Mouse (Mus musculus) forebrain, embryonic 13.5 days (tissue): ENCODE results near the gene Mzt1. TPM values are rescaled to one million over a fixed set of nuclear protein-coding genes. Genes with fewer than 3 reads are reported as not detected.
"Not testable (repeated sequence)": the region's sequence is repeated elsewhere in the genome, so short reads cannot be mapped to it uniquely, and the experiment has no call there.

Source experiments
- ATAC-seq: fragments of 200-750 bp; cut with Nextera tagmentation; 2 replicates; pipeline ENCODE4 v1.8.0; 2017
- H3K27ac ChIP-seq: fragments of 300-500 bp; sonication (generic); 2 replicates; pipeline ENCODE4 v1.5.1; 2015; ENCODE audit warnings: inconsistent platforms, mild to moderate bottlenecking, moderate library complexity
- H3K27me3 ChIP-seq: fragments of 300-500 bp; sonication (generic); 2 replicates; pipeline ENCODE4 v1.6.1; 2015; ENCODE audit warnings: mild to moderate bottlenecking, inconsistent platforms
- H3K36me3 ChIP-seq: fragments of 300-500 bp; sonication (generic); 2 replicates; pipeline ENCODE4 v1.6.1; 2015; ENCODE audit warnings: mild to moderate bottlenecking, inconsistent platforms; ENCODE audit not compliant: poor library complexity, severe bottlenecking
- H3K4me1 ChIP-seq: fragments of 300-500 bp; sonication (generic); 2 replicates; pipeline ENCODE4 v1.6.1; 2015; ENCODE audit warnings: inconsistent platforms
- H3K4me2 ChIP-seq: fragments of 300-500 bp; sonication (generic); 2 replicates; pipeline ENCODE4 v1.6.1; 2015; ENCODE audit warnings: inconsistent platforms, mild to moderate bottlenecking, moderate library complexity
- H3K4me3 ChIP-seq: fragments of 300-500 bp; sonication (generic); 2 replicates; pipeline ENCODE4 v1.5.1; 2015; ENCODE audit warnings: mild to moderate bottlenecking, inconsistent platforms
- H3K9ac ChIP-seq: fragments of 300-500 bp; sonication (generic); 2 replicates; pipeline ENCODE4 v1.6.1; 2015; ENCODE audit warnings: mild to moderate bottlenecking, inconsistent platforms
- H3K9me3 ChIP-seq: fragments of 300-500 bp; sonication (generic); replicated peaks from 2 replicates; pipeline ENCODE4 v1.6.1; 2016; ENCODE audit warnings: inconsistent platforms
- WGBS: fragments of 180-500 bp; shearing (Covaris S2); methylation state at CpG from one replicate; pipeline ENCODE4 v1.1.7; 2015; 5-methylcytosine and 5-hydroxymethylcytosine counted together
- polyA plus RNA-seq: library from polyadenylated mRNA; unstranded; fragments of >200 nt; fragmentation: Nextera tagmentation; extraction: Ambion mirVana; gene quantifications from 2 replicates; pipeline ENCODE4 v1.2.1, GENCODE M21; 2015

Gene Mzt1
- polyA plus RNA-seq, 1 experiment from 2014 or later, result 146 TPM

DNA sequence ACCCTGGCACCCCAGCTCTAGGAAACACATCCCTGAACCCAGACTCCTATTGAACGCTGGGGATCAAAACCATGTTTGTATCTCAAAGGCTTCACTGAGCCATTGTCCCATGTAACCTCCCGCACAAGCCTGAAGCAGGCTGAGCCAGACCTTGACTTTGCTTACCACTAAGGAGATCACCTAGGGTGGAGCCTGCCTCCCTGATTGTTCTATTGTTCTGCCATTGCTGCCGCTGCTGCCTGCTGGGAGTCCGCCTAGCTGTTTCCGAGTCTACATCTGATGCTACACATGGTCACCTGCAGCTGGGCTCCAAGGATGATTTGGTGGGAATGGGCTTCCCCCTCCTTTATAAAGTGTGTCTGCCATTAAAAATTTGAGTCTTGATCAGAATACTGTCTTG is 6.6 kb downstream of the Mzt1 start:
- H3K27me3 ChIP-seq, H3K4me2 ChIP-seq, H3K9me3 ChIP-seq, H3K9ac ChIP-seq, H3K4me3 ChIP-seq, ATAC-seq, H3K27ac ChIP-seq: not testable (repeated sequence)
- 58% methylated on average over 5 of the region's 5 CpGs for WGBS
- peaks cover 21% of the 10 kb centered on the region for H3K36me3 ChIP-seq
- H3K4me1 ChIP-seq, result peaks cover 22% of the 10 kb centered on the region

DNA sequence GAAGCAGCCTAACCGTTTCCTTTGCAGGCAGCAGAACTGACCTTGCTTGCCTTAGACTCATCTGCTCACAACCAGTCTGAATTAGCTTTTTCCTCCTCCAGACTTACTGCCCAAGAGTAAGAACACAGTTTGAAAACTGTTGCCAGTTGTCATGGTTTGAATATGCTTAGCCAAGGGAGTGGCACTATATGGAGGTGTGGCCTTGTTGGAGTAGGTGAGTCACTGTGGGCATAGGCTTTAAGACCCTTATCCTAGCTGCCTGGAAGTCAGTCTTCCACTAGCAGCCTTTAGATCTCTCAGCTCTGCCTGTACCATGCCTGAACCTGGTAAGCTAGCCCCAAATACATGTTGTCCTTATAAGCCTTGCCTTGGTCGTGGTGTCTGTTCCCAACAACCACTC is 8.2 kb downstream of the Mzt1 start:
- no peak overlapping the region for H3K9ac ChIP-seq
- H3K4me3 ChIP-seq, result no peak overlapping the region
- WGBS, result 82% methylated on average over 2 of the region's 2 CpGs
- H3K27me3 ChIP-seq, result no peaks in the 10 kb centered on the region
- H3K36me3 ChIP-seq, result peaks cover 29% of the 10 kb centered on the region
- no peak for ATAC-seq
- peaks cover 12% of the 10 kb centered on the region; the same call in 1 of the 2 replicates for H3K4me1 ChIP-seq
- H3K27ac ChIP-seq, result no peak overlapping the region
- no peaks in the 10 kb centered on the region for H3K9me3 ChIP-seq
- no peak overlapping the region for H3K4me2 ChIP-seq

DNA sequence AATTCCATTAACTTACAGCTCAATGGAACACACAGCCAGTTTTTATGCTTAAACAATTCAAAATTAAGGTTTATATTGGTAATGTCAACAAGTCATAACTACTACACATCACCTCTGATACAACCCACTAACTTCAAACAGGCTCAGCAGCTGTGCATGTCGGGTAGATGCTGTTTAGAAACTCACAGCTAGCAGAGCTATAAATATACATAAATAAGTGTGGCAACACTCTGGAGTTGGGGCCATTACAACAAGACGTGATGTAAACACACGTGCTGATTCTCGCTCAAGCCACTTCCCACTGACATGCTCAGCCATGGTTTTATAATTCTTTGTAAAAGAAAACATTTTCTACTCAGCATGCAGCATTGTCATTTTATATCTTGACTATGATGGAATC is 9.9 kb downstream of the Mzt1 start:
- Histone ChIP-seq H3K4me2 (no peak overlapping the region), H3K4me3 (no peak overlapping the region), H3K27me3 (no peaks in the 10 kb centered on the region), H3K9ac (no peak overlapping the region), H3K27ac (no peak overlapping the region), H3K4me1 (peaks cover under 1% of the 10 kb centered on the region; the same call in 1 of the 2 replicates), H3K36me3 (peaks cover 34% of the 10 kb centered on the region), H3K9me3 (no peaks in the 10 kb centered on the region)
- no peak for ATAC-seq
- WGBS, result 85% methylated on average over 4 of the region's 4 CpGs

DNA sequence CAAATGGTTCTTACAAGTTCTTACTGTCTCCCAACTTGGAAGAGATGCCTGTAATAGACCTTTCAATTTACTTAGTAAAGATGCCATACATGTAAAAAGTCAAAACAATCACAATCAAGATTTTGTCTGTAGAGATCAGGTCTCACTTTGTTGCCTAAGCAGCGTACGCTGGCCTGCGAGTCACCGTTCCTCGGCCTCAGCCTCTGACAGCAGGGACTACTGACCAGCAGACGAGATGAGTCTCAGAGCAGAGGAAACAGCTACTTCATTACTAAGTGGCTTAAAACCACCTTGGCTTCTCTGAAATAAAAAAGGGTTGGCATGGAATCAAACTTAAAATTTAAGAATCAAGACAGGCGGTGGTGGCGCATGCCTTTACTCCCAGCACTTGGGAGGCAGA is 11.1 kb downstream of the Mzt1 start:
- 95% methylated on average over 8 of the region's 8 CpGs for WGBS
- H3K4me2 ChIP-seq, H3K27ac ChIP-seq, H3K4me1 ChIP-seq, ATAC-seq, H3K9ac ChIP-seq, H3K4me3 ChIP-seq, H3K9me3 ChIP-seq, H3K27me3 ChIP-seq: not testable (repeated sequence)
- H3K36me3 ChIP-seq, result peaks cover 34% of the 10 kb centered on the region

DNA sequence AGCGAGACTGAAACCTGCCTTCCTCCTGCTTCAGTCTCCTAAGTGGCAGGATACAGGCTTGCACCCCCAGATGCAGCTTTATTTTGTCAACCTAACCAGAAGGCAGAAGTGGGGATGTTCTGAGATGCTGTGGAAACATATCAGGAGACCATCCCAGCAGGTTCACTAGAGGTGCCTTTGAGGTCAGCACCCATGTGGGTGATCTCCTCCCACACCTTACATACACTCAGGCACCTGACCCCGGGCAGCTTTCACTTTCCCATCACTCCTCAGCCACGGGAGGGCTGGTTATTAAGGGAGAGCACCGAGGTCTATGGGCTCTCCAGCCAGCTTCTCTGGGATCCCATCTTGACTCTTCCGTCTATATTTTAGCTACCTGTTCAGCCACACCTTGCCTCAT is 13.3 kb downstream of the Mzt1 start:
- Histone ChIP-seq H3K4me2 (no peak overlapping the region), H3K36me3 (peaks cover 19% of the 10 kb centered on the region), H3K27me3 (no peaks in the 10 kb centered on the region), H3K4me3 (no peak overlapping the region), H3K27ac (no peak overlapping the region), H3K4me1 (no peaks in the 10 kb centered on the region), H3K9ac (no peak overlapping the region), H3K9me3 (no peaks in the 10 kb centered on the region)
- 0 out of 2 replicates have a peak, but pooled peaks have one; percentile 50 for ATAC-seq
- 89% methylated on average over 5 of the region's 5 CpGs for WGBS

DNA sequence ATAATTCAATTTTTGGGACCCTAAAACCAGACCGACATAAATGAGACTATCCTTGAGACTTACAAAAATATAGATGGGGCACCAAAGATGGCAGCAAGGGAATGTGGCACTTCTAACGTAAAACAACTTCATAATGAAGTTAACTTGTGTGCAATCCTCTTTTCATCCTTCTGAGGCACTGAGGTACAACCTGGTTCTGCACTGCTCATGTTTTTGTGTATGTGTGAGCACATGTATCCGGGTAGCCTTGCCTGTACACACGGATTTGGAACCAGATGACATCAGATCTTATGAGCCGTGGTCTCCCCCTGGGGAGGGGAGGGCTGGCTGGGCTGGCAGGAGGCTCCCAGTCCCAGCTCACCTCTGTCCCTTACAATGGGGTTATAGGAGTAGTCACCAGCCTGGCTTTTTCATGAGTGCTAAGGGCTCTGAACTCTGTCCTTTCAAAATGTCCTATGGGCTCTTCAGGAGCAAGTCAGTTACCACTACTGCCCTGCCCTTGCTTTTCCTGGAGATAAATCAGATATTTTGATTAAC is 14.5 kb downstream of the Mzt1 start:
- ATAC-seq, result no peak
- H3K27ac ChIP-seq, result no peak overlapping the region

DNA sequence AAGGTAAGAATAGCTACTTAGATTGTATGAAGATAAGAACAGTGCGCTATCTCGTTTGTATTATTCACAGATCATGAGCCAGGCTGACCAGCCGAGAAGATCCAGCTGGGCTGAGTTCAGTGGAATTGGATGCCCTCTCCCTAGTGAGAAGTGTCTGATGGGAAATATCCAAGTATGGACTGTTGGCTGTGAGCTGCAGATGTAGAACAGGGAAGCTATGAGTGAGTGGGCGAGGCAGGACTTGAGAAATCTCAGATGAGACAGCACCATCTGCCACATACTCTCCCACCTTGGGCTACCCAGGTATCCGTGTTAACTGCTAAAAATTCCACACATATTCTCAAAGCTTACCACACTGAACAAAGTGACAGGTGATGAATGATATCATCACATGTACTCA is 15.9 kb downstream of the Mzt1 start:
- no peak overlapping the region for H3K4me3 ChIP-seq
- no peak overlapping the region for H3K4me2 ChIP-seq
- no peak overlapping the region for H3K9ac ChIP-seq
- H3K36me3 ChIP-seq, result peaks cover 13% of the 10 kb centered on the region
- WGBS, result 83% methylated on average over 5 of the region's 5 CpGs
- no peak overlapping the region for H3K27ac ChIP-seq
- no peaks in the 10 kb centered on the region for H3K27me3 ChIP-seq
- no peaks in the 10 kb centered on the region for H3K4me1 ChIP-seq
- H3K9me3 ChIP-seq, result 0 out of 2 replicates have a peak, but pooled peaks cover 4% of the 10 kb centered on the region
- 0 out of 2 replicates have a peak, but pooled peaks have one; percentile 23 for ATAC-seq

More for the DNA sequence above, 14.5 kb downstream of the Mzt1 start:
- Histone ChIP-seq H3K4me1 (no peaks in the 10 kb centered on the region), H3K36me3 (peaks cover 19% of the 10 kb centered on the region), H3K27me3 (no peaks in the 10 kb centered on the region), H3K4me3 (no peak overlapping the region), H3K9ac (no peak overlapping the region), H3K9me3 (0 out of 2 replicates have a peak, but pooled peaks cover 4% of the 10 kb centered on the region), H3K4me2 (no peak overlapping the region)
- WGBS, result 80% methylated on average over 5 of the region's 5 CpGs

DNA sequence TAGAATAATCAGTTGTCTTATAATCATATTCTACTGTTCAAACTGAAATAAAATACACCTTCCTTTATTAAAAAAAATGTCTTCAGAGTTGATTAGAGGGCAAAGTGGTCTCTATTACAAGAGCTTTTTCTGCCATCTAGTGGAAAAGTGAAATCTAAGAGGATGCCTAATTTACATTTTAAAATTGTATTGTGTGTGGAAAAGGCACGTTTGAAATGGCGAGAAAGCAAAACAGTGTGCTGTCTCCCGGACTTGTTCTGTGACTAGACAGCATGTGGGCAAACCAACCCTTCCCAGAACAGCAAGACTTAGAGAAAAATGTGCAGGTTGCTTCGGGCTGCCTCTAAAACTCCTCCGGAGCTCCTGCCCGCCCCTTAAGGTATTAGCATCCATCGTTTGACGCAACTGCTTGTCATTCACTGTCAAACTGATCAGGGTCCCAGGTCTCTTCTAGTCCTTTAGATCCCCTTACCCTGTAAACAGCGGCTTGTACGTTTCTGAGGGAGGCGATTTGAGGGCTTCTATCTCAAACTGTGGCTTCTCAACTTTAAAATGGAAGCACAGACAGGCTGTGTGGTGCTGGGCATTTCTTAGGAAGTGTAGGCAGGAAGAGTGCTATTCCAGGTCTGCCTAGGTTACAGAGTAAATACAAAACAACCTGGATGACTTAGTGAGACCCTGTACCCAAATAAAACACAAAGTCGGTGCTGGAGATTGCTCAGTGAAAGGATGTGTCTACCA is 23.4 kb downstream of the Mzt1 start:
- H3K27me3 ChIP-seq, result no peaks in the 10 kb centered on the region
- peak; percentile 64 for ATAC-seq
- no peaks in the 10 kb centered on the region for H3K36me3 ChIP-seq
- H3K4me2 ChIP-seq, result peak overlapping the region; percentile 52
- H3K9ac ChIP-seq, result no peak overlapping the region
- H3K4me1 ChIP-seq, result no peaks in the 10 kb centered on the region
- 48% methylated on average over 12 of the region's 12 CpGs for WGBS
- no peak overlapping the region for H3K27ac ChIP-seq
- H3K9me3 ChIP-seq, result 0 out of 2 replicates have a peak, but pooled peaks cover 4% of the 10 kb centered on the region
- H3K4me3 ChIP-seq, result peak overlapping the region; percentile 29

DNA sequence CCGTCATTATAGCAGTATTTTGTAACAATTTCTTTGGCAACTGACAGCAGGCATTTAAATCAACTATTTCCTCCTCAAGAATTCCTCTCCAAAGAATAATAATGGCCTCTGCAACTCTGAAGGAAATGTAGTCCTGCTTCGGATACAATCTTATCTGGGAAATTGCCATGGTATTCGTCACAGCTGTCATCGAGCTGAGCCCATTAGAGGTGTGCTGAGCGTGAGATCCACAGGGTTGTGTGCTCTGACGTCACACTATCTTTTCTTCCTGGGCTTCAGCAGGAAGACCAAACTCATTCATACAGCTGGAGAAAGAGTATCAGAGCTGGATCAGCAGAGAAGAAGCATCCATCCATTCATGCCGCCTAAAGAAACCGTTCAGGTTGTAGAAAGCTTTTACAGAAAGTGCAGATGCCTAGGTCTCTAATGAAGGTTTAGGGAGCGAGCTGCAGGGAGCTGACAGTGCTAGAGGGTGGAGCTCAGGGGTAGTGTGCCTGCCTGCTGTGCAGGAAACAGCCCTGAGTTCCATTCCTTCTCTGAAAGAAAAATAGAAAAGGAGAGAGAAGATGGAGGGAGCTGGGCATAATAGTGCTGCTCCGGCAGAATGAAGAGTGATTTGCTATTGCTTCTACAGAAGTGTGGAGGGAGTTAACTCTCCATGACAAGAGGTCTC is 26.7 kb downstream of the Mzt1 start:
- no peak overlapping the region for H3K4me3 ChIP-seq
- no peak overlapping the region for H3K4me2 ChIP-seq
- no peaks in the 10 kb centered on the region for H3K36me3 ChIP-seq
- ATAC-seq, result no peak
- H3K27me3 ChIP-seq, result no peaks in the 10 kb centered on the region
- no peak overlapping the region for H3K27ac ChIP-seq
- no peaks in the 10 kb centered on the region for H3K9me3 ChIP-seq
- H3K4me1 ChIP-seq, result no peaks in the 10 kb centered on the region
- H3K9ac ChIP-seq, result no peak overlapping the region
- WGBS, result 69% methylated on average over 10 of the region's 10 CpGs

DNA sequence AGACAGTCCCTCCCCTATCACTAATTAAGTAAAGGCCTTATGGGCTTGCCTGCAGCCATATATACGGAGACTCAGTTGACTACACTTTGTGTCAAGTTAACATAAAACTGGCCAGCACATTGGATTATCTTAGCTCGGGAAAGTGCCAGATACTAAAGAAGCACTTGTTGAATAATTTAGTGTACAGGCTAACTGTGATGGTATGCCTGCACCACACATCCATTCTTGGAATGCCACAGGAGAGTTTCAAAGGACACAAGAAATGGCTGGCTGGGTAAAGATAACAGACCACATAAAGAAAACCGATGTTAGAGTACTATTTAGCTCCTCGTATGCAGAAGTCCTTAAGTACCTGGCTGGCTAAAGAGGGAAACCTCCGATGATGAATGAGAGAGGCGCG is 27.2 kb downstream of the Mzt1 start:
- ATAC-seq, result no peak
- H3K4me1 ChIP-seq, result no peaks in the 10 kb centered on the region
- H3K4me3 ChIP-seq, result no peak overlapping the region
- no peaks in the 10 kb centered on the region for H3K36me3 ChIP-seq
- no peak overlapping the region for H3K9ac ChIP-seq
- no peak overlapping the region for H3K27ac ChIP-seq
- H3K9me3 ChIP-seq, result no peaks in the 10 kb centered on the region
- no peak overlapping the region for H3K4me2 ChIP-seq
- H3K27me3 ChIP-seq, result no peaks in the 10 kb centered on the region
- WGBS, result 81% methylated on average over 7 of the region's 7 CpGs

DNA sequence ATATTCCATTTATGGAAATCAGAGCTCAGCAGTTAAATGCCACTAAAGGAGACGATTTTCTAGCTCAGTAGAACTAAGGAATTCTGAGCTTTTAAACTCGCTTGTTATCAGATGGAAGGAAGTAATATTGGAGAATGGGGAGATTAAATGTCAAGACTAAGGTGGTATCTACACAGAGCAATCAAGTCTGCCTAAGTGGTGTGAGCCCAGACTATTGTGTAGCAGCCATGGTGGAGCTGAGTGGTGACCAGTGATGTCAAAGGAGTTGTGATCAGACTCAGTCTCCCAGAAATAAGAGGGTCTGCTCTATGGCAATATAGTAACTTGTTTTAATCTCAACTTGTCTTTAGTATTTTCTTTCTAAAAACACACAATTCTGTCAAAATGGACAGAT is 35.0 kb downstream of the Mzt1 start:
- Histone ChIP-seq H3K4me3 (no peak overlapping the region), H3K4me2 (no peak overlapping the region), H3K36me3 (no peaks in the 10 kb centered on the region), H3K9ac (no peak overlapping the region), H3K4me1 (no peaks in the 10 kb centered on the region), H3K27me3 (no peaks in the 10 kb centered on the region), H3K9me3 (no peaks in the 10 kb centered on the region), H3K27ac (no peak overlapping the region)
- WGBS, result 54% methylated on average over 2 of the region's 2 CpGs
- ATAC-seq, result no peak

DNA sequence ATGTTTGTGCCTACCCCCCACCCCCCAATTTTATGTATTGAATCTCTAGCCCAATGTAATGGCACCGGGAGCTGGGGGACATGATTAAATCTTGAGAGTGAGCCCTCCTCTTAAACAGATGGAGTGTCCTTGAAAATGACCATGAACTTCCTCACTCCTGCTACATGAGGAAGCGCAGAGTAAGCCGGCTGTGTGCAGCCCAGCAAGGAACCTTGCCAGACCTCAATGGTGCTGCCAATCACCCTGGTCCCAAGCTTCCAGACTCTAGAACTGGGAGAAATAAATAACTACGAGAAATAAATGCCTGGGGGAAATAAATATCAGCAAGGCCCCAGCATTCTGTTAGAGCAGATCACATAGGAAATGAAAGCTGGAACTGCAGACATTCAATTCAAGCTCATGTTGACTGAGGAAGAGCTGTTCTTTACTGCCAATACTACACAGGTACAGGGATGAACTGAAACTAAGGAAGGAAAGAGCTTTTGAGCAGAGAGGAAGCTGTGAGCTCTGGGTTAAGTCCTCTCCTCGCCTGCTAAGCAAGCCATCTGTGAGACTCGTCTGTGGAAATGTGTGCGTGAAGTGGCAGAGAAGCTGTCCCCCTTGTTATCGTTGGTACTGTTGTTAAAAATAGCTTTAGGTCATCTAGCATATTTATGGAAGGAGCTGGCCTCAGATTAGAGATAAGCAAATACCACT is 35.6 kb downstream of the Mzt1 start:
- Histone ChIP-seq H3K9ac (no peak overlapping the region), H3K4me1 (no peaks in the 10 kb centered on the region), H3K27me3 (no peaks in the 10 kb centered on the region), H3K9me3 (no peaks in the 10 kb centered on the region), H3K4me2 (no peak overlapping the region), H3K27ac (no peak overlapping the region), H3K4me3 (no peak overlapping the region), H3K36me3 (no peaks in the 10 kb centered on the region)
- no peak for ATAC-seq
- WGBS, result 70% methylated on average over 8 of the region's 8 CpGs
